Mouse (Mus musculus): Measurements from ENCODE around the gene Slc15a3.

Gene Slc15a3

GRCm38 (mm10) chr19:10822534-10822933 is 17.0 kb upstream of the Slc15a3 start:
- DNase-seq = no peak

DNA sequence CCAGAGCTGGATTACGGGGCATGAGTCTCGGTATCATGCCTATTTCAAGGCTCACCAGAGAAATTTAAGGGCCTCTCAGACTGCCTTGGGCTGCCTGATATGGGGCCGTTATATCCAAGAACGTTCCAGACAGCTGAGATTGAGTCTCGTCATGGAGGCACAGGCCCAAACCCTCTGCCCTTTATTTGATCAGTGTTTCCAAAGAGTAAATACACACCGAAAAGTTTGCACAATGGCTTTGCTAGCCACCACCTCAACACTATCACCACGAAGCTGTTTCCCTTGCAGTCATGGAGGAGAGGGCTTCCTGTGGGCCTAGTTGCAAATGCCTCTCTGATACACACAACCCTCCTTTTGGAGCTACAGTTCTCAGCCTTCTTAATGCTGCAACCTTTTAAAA is 15.5 kb upstream of the Slc15a3 start:
- DNase-seq = no peak

GRCm38 (mm10) chr19:10828321-10828720 is 11.2 kb upstream of the Slc15a3 start:
- no peak for DNase-seq

DNA sequence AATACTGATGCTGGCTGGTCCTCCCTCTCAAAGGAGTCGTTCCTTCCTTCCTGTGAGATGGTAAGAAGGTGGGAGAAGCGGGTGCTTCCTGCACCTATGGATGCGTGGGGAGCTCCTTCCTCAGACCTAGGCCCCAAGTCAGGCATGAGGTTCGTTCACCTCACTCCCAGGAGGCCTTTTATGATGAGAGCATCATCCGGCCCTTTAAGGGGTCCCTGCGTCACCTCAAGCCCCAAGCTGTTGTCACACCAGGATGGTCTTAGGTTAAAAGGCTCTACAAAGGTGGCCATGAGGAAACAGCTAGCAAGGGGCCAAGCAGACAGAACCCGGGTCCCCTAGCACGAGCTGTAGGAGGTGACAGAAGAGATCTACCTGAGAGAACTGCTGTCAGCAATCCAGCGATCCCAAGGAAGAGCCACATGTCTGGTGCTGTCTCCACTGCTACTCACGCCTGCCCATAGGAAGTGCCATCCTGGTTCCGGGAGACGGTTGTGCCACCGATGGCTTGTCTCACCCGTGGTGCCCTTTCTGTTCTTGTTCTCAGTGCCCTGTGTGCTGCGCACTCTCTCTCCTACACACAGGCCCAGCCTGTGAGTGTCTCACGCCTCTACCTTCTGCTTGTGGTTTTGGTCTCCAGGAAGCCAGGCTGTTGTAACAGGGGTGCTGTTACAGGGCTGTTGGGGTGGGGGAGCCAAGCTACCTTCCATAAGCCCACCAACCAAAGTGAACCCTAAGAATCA is 9.9 kb upstream of the Slc15a3 start, which contains the start of gene Cd6:
Gene Cd6 (minus strand): TSS at position 623 of the 740 bp plus-strand sequence.
- no peak for DNase-seq

- DNase-seq = peak; percentile 87 to 91
These were observed 8.1 kb upstream of the Slc15a3 start for GRCm38 (mm10) chr19:10831424-10831823.

DNA sequence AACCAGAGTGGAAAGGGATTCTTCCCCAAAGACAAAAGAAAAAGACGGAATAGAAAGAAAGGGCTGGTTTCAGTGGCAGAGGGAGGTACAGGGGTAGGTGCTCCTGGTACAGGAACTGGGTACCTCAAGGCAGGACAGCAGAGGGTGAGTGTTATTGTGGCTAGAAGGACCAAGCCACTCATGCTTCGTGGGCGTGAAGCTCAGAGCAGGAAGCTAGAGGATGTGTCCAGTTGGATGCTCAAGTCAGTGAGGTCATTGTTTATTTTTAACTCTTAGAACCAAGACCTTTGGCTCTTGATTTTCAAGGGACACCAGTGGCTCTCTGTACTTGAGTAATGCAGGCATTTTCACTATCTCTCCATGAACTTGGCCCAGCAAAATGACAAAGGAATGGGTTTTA is 7.5 kb upstream of the Slc15a3 start:
- DNase-seq = no peak

DNA sequence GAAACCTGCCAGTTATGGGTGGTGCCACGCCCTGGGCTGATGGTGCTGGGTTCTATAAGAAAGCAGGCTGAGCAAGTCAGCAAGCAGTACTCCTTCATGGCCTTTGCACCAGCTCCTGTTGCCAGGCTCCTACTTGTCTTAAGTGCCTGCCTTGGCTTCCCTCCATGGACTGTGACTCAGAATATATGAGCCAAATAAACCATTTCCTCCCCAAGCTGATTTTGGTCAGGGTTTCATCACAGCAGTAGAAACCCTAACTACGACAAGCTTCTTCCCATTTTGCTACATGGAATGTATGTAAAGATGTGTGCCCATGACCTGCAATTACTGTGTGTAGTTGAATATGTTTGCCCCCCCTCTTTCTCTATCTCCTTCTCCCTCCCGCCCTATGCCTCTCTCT is 5.9 kb upstream of the Slc15a3 start:
- DNase-seq = no peak

GRCm38 (mm10) chr19:10835671-10836070 is 3.9 kb upstream of the Slc15a3 start:
- DNase-seq = no peak

- DNase-seq = no peak
These were observed 2.4 kb downstream of the Slc15a3 start for GRCm38 (mm10) chr19:10841721-10842626.

DNA sequence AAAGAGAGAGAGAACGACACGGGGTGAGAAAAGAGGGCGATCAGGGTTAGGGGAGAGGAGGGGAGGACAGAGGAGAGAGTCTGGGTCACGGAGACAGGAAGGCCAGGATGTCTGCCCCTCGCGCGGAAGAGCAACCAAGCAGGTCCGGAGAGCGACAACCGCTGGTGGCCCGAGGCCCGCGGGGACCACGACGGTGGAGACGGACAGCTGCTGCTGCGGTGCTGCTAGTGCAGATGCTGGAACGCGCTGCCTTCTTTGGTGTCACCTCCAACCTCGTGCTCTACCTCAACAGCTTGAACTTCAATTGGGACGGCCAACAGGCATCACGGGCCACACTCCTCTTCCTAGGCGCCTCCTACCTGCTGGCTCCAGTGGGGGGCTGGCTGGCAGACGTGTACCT is 3.4 kb downstream of the Slc15a3 start:
- no peak for DNase-seq

- DNase-seq = no peak
These were observed 4.7 kb downstream of the Slc15a3 start for GRCm38 (mm10) chr19:10844206-10844605.

GRCm38 (mm10) chr19:10845454-10845853 is 5.9 kb downstream of the Slc15a3 start:
- no peak for DNase-seq

- DNase-seq = no peak
These were observed 6.6 kb downstream of the Slc15a3 start for GRCm38 (mm10) chr19:10846150-10846549.

DNA sequence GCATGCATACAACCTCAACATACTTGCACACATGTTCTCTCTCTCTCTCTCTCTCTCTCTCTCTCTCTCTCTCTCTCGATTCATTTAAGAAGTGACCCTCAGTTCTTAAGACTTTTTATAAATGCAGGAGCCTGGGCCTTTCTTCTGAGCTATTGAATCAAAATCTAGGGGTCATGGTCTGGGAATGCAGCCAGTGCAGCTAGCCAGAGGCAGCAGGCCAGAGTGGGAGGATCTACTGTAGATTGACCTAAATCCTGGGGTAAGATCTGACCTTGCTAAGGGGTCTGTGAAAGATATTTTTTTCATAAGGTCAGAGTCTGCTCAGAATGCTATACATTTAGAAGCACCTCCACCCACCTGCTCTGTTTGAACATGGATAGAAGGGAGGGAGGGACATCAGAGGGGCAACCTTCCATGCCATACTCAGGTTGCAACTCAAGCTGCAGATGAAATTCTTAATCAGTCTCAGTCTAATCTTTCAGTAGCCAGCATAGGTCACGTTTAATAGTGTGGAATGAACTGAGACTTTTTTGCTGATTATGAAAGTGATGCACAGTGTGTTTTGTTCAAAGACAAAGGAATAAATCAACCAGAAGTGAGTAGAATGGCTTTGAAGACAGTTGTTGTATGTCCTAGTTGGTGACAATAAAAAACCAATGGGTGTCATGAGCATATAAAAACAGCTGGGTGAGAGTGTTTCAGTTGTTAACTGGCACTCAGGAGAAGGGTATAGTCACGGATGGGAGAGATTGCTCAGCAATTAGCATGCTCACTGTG is 8.0 kb downstream of the Slc15a3 start:
- DNase-seq = peak; percentile 70 to 76

DNA sequence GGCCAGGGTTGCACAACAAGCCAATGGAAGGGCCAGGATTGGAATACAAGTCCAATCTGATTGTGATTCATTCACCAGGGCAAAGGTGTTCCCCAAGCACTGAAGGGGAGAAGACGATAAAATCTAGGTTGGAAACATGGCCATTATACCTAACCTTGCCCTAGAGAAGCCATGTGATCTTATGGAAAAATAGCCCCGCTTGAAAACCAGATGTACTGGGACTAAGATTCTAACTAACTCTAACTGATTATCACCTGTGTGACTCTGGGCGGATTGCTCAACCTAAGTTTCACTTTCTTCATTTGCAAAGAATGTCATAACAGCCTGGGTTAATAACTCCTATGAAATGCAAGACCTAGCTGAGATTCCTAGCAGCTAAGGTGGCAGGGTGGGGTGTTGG is 15.9 kb downstream of the Slc15a3 start:
- no peak for DNase-seq

DNA sequence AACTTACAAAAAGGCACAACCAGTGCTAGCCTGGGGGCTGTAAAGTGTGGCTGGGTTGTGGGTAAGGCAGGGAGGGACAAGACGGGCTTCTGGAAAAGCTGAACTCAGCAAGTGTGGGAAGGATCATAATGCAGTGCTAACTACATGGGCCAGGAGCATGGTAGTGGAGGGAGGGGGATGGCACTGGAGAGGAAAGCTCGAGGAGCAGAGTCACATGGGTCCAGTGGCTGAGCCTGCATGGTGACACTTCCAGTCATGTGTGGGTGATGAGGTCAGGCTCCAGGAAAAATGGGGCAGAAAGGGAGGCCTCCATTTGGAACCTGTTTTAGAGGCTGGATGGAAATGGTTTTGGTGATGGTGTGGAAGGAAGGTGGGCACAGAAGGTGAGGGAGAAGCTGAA is 17.0 kb downstream of the Slc15a3 start:
- no peak for DNase-seq

GRCm38 (mm10) chr19:10860072-10860497 is 20.6 kb downstream of the Slc15a3 start:
- no peak for DNase-seq

DNA sequence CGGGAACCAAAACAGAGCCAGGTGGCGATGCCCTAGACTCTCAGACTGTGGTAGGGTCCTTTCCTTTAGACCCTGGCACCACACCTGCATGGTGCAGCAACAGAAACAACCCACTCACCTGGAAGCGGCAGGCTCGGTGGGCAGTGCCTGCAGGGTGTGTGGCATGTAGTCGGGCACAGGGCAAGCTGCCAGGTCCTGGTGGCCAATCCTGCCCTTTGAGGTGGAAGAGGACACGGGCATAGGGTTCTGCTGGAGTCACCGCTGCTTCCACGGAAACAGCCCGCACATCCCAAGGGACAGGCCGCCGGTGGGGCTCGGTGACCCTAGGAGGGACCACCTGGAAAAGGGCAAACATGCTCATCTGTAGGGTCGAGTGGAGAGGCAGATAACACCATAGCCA is 26.8 kb downstream of the Slc15a3 start:
- DNase-seq = peak; percentile 71 to 78

DNA sequence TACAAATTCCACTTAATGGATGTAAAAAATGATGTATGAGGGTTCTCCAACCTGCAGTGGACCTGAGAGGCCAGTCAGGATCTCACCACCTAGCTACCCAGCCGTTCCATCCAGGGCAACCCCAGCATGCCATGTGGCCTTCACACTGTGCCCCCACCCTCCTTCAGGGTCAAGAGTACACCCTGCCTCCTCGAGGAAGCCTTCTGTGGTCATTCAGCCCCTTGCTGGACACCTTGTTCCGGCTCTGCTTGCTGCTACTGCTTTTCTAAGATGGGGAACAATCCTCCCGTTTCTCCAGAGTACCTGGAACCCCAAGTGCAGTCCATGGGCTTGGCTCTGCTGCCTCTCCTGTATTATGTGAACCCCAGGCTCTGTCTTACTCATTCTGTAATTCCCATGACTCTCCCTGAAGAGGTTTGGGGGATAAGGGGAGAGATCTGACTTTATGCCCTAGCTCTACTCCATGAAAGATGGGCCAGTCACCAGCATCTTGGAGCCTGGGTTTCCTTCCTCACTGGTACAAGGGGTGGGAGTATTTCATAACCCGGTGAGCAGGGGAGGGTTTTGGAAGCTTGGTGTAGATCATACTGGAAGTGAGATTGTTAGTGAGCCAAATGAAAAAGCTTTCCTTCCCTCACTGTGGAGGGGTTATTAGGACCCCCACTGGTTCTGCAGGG is 28.6 kb downstream of the Slc15a3 start:
- DNase-seq = no peak

GRCm38 (mm10) chr19:10868623-10869141 is 29.2 kb downstream of the Slc15a3 start:
- peak; percentile 56 to 65 for DNase-seq

DNA sequence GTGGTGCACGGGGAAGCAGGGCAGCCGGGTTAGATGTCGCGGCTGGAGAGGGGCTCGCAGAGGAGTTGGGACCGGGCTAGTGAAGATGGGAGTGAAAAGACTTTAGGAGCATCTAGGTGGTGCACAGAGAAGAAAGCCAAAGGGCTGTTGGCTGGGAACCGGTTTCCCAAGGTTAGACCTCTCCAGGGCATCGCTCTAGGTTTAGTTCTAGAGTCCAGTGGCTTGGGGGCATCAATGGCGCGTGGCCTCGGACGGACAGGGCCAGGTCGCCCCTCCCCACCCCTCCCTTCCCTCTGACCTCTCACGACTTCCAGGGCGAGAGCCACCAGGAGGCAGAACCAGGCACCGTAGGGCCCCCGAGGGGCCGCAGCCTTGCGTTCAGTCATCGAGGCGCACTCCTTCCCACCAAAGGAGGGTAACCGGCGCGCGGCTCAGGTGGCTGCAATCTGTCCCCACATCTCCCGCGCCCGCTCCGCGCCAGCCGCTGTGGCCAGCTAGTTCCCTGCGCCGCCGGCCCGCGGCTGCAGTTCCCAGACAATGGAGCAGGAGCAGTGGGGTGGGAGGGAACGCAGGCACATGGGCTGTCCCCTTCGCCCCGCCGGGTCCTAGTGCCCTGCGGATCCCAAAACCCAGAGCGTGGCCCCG is 29.8 kb downstream of the Slc15a3 start:
- peak; percentile 93 to 95 for DNase-seq

All from cerebellum, postnatal 10 days (tissue).